Mouse (Mus musculus): ENCODE results near the gene Saysd1.

DNA sequence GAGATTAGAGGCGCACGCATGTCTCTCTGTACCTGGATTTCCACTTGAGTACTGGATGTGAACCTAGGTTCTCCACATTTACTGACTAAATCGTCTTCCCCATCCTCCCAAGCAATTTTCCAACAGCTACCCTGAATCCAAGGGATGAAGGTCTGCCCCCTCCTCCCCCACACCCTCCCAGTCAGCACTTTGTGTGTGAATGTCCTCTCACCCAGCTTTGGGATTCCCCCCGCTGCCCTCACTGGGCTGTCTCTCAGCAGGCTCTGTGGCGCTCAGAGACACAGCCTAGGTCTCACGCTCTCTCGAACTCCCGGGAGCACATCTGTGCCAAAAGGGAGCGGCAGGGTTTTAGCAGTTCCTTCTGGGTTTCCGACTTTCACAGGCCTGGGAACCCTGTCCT is 17.4 kb upstream of the Saysd1 start:
- TF ChIP-seq POLR2A (IDR thresholded peaks at IDR 0.05; ENCODE audit: borderline replicate concordance, control insufficient read depth, low read depth, low read length) (no peak), CTCF (IDR thresholded peaks at IDR 0.05; ENCODE audit: control insufficient read depth, insufficient read depth, low read length) (no peak)
